Mouse (Mus musculus) B cell, adult 2 months (primary cell): ENCODE measurements around the gene Insc.

Source experiments
- DNase-seq, 2 experiments: peaks; one replicate each; pipeline ENCODE4 v3.0.0; 2022

Insc gene

DNA sequence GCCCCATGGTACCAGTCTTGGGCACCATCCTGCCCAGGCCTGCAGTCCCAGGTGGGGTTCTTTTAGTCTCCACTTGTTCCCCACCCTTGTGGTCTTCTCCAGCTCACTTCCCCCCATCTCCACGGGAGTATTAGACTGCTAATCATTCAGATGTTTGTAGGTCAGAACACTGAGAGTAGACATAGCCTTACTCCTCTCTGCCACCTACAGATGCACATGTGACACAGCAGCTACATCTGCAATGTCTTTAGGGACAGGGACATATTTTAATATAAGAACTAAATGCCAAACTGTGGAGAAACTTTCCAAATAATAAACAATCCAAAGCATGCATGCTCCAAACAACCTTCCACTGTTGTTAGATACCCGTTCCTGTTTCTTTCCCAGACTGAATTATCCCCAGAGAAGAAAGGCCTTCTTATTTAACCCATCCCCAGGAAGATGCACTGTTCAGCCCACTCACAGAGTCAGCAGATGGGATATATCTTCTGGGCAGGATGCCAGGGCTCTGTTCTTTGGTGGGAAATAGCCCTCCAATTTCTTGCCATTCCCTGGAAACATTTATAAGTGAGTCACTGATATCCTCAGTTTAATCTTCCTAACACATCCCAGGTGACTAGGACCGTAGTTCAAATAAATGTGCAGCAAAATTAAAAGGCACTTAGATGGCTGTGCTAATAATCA lies 88.9 kb downstream of the Insc start:
- DNase-seq = no peak

DNA sequence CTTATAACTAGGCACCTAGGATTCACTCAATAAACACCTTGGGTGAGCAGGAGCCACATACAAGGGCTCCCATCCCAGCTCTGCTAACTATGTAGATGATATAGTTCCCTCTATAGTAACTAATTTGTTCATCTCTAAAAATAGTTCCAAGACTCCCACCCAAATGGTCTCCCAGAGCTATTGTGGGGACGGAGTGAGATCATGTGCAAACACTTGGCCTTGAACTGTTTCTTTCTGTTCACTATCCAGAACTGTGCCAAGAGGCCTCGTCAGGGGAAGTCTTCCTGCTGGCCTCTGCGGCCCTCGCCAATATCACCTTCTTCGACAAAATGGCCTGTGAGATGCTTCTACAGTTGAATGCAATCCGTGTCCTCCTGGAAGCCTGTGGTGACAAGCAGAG lies 91.0 kb downstream of the Insc start:
- no peak for DNase-seq

DNA sequence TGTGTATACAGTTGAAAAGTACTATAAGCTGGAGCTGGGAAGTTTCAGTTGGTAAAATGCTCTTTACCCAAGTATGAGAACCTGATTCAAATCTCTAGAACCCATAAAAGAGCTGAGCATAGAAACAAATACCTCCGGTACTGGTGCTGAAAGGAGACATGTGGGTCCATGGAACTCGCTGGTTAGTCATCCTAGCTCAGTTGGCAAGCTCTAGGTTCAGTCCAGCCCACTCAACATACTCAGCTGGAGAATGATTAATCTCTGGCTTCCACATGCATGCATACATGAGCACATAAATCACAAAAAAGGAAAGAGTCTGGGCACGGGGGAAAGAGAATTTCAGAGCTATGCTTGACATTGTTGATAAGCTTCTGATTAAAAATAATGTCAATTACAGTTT lies 93.8 kb downstream of the Insc start:
- DNase-seq = no peak

DNA sequence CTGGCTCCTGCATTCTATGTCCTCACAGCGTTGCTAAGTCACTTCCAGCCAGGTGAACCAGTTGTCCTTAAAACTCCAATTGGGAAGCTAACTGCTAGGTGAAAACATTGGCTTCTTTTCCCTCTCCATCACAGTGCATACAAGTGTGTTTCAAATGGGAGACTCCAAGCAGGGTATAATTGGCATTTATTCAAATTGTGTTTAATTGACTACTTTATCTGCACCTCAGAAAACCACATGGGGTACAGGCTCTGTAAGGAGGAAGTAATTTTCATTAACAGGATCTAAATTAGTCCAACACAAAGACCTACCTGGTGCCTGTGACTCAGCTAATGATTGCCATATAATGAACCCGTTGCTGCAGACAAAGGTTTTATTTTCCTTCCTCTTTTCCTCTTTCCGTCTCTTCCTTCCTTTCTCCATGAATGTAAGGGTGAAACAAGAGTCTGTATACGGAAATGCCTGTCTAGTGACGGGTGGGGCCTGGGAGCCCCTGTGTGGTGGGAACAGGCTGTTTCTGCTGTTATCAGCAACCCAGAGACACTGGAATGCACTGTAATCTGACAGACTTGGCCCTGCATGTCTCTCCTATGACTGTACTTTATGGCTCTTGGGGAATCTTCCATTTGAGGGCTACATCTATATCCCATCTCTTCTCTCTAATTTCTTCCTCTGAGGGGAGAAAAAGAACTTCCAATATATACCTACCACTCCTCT lies 96.7 kb downstream of the Insc start:
- DNase-seq = no peak

DNA sequence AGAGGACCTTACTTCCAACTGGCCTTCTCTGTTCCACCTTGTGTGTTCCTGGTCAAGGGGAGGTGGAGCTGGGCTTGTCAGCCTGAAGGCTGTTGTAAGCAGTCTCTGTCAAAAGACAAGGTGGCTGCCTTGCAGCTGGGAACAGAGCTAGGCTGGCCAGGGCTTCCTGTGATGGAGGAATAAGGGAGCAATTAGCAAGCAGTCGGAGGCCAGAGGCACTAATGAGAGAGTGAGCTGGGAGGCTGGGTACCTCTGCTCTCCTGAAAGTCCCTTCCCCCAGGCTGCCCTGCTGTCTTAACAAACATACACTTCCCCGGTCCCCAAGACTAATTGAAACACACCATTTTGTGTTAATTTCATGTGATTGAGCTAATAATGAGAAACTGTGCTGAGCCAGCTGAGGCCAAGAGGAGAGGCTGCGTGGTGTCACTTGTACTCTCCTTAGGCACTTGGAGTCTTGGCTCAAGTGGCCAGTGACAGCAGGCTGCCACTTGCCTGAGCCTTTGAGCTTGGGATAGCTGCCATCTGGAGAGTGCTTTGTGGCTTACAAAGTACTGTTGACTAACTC lies 99.2 kb downstream of the Insc start:
- DNase-seq = no peak

- no peak for DNase-seq
These were observed 103.7 kb downstream of the Insc start for GRCm38 (mm10) chr7:114847179-114847578.

DNA sequence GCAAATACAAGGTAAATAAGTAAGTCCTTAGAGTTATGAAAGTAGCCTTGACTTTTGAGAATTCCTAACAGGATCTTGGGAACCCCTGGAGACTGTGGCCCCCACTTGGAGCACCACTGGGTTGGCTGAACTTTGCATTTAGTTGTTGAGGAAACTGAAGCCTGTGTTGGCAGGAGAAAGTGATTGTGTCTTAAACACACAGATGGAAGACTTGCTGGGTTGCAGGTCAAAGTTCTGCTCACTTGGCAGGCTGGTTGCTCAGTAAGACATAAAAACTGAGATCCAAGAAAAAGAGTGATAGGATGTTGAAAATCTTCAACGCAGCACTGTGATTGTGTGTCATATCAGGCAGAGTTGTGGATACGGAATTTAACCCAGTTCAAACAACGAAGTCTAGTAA lies 108.9 kb downstream of the Insc start:
- DNase-seq = no peak

- no peak for DNase-seq
These were observed 110.7 kb downstream of the Insc start for GRCm38 (mm10) chr7:114854169-114854568.

GRCm38 (mm10) chr7:114860858-114861523 lies 117.5 kb downstream of the Insc start:
- no peak for DNase-seq

- no peak for DNase-seq
These were observed 130.0 kb downstream of the Insc start for GRCm38 (mm10) chr7:114873315-114874012.

GRCm38 (mm10) chr7:114874032-114874441 lies 130.5 kb downstream of the Insc start:
- DNase-seq = no peak

GRCm38 (mm10) chr7:114874579-114874978 lies 131.1 kb downstream of the Insc start:
- no peak for DNase-seq

DNA sequence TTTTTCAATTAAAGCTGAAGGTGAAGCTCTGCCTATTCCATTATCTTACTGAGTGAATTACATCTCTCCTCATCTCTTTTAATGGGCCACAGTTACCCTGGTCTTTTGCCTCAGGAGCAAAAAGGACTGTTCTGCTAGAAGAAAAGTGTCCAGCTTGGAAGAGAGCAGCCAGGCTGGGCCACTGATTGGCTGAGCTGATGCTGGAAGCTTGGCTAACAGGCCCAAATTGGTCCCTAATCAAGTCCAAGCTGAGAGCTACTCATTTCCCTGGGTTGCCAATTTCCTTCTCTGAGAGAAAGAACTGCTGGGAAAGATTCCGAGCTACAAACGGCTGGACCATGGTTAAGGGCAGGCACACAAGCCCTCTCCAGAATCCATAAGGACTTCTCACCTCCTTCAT lies 140.1 kb downstream of the Insc start:
- no peak for DNase-seq

DNA sequence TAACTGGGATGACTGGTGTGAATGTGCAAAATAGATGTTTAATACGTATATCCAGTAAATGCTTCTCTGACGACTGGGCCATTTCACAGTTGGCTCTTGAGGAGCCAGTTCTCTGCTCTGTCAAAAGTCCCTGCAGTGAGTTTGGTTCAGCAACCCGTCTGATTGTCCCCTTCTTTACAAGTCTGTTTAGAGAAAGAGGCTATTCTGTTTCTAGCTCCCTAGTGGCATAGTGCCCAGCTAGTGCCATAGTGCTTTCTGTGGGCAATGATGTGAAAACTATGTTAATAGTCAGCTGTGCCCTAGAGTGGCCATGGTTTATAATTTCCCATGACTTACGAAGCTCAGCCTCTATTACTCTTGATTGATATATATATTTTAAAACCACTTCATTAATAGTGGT lies 143.4 kb downstream of the Insc start:
- DNase-seq = no peak

DNA sequence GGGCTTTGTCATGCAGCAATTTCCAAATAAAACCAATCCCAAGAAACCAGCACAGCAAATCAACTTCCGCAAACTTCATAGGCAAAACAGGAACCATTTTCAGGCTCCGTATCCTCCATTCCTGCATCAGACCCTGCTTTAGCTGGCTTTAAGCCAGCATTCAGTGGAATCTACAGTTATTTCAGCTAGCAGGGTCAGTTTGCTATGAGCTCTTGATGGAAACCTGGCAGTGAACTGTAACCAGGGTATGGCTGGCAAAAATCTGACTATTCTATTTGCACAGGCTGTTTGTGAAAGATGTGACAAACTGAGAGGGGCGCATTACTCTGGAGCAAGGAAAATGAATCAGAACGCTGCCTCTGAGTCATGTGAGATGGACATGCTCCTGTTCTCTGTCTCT lies 146.7 kb downstream of the Insc start:
- no peak for DNase-seq

DNA sequence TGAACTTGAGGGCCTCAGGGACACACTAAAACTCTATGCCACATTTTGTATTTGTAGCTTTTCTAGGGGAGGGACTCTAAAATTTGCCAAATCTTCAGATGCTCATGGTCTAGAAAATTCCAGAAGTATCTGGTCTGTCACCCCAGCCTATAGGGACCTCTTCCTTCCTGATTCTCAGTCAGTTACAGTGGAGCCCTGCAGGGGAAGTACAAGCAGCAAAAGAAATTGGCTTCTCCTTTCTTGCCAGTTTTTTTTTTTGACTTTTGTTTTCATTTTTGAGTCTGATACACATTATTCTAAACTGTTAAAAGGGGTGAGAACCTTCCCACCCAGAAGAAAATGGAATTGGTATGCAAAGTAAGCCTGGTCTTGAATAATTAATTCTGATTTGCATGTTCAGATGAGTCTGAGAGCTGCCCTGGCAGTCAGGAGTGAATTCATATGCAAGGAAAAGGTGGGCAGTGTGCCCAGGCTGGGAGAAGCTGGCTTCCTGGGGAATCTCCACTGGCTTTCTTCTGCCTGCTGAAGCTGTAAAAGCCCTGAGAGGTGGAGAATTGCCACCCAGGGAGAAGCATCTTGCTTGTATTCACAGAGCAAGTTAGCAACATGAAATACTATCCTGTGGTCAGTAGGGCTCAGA lies 149.2 kb downstream of the Insc start:
- no peak for DNase-seq

GRCm38 (mm10) chr7:114893889-114894288 lies 150.4 kb downstream of the Insc start:
- DNase-seq = no peak

DNA sequence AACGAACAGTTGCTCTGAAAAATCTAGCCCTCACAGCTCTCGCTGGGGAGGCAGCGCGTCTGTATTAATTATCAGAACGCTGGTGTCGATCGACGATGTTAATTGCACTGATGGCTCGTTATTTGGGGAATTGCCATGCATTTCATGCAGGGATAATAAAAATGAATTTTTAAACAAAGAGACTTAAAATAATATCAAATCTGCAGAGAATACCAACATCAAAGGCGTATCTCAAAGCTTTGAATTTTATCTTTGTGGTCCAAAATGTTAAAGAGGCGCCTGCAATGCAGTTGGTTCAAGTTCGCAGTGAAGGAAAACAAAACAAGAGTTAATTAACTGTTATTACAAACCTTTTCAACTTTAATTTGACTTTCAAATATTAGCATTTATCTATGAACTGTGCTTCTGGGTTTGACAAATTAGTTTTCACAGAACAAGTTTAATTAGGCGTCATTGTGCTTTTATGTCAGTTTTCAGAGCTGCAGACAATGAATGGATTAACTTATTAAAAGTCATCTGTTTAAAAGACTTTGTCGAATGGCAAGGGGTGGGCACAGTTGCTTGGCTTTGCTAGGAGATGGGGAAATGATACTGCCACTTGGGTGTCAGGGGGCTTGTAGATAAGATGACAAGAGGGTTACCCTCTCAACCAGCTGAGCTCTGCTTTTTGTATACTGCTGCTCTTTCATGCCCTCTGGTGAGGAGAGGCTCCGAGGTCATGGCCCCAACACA lies 153.6 kb downstream of the Insc start:
- no peak for DNase-seq
